Mouse (Mus musculus): ENCODE measurements around the gene Ash1l. TPM values are rescaled to one million over a fixed set of nuclear protein-coding genes. Genes with fewer than 3 reads are reported as not detected.

Ash1l gene
- polyA plus RNA-seq, 1 experiment from 2014 or later = 11.9 TPM

GRCm38 (mm10) chr3:89087338-89088110, 137.1 kb downstream of the Ash1l start:
- no peak overlapping the region for H3K9ac ChIP-seq (replicated peaks; ENCODE audit: low read depth)
- ATAC-seq = peak; percentile 14; the same call in 1 of the 2 replicates
- H3K4me3 ChIP-seq (ENCODE audit: low read depth, low read length) = no peak overlapping the region
- H3K4me1 ChIP-seq (ENCODE audit: insufficient read depth, low read depth, low read length) = peaks cover 10% of the 10 kb centered on the region; the same call in 1 of the 2 replicates
- WGBS = 18% methylated on average over 21 of the region's 21 CpGs
- peak overlapping the region; percentile 54 for H3K27ac ChIP-seq (ENCODE audit: low read length)
- DNase-seq (ENCODE audit: low spot score) = peak; percentile 90
- TF ChIP-seq EP300 (IDR thresholded peaks at IDR 0.05) (no peak), CTCF (IDR thresholded peaks at IDR 0.05) (peak; percentile 80)
- H3K9me3 ChIP-seq (ENCODE audit: low read length) = no peaks in the 10 kb centered on the region
- no peaks in the 10 kb centered on the region for H3K36me3 ChIP-seq (ENCODE audit: insufficient read depth, low read length)
- peaks cover 14% of the 10 kb centered on the region for H3K27me3 ChIP-seq (replicated peaks; ENCODE audit: insufficient read depth, low read length)
- H3K4me2 ChIP-seq (replicated peaks; ENCODE audit: low read depth, low read length) = peak overlapping the region; percentile 44

DNA sequence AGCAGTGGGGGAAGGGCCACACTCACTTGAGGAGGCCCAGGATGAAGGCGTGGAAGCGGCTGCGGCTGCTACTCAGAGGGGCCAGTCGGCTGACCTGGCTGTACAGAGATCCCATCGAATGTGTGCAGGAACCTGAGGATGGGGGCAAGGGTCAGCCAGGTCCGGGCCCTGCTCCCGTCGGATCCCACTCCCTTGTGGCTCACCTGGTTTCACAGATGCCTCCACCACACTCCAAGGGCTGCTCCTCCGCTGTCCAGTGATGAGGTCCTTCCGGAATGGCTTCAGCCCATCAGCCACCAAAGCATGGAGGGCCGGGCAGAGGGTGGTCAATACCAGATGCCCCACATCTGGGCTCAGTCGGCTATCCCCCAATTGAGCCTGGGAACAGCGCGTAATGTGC, 138.6 kb downstream of the Ash1l start:
- peak overlapping the region; percentile 65 for H3K4me3 ChIP-seq (ENCODE audit: low read depth, low read length)
- 41% methylated on average over 14 of the region's 14 CpGs for WGBS
- ATAC-seq (no peak), DNase-seq (ENCODE audit: low spot score) (no peak)
- peaks cover 10% of the 10 kb centered on the region; the same call in 1 of the 2 replicates for H3K4me1 ChIP-seq (ENCODE audit: insufficient read depth, low read depth, low read length)
- no peak overlapping the region for H3K27ac ChIP-seq (ENCODE audit: low read length)
- peak overlapping the region; percentile 100 for H3K4me2 ChIP-seq (replicated peaks; ENCODE audit: low read depth, low read length)
- H3K9me3 ChIP-seq (ENCODE audit: low read length) = no peaks in the 10 kb centered on the region
- H3K9ac ChIP-seq (replicated peaks; ENCODE audit: low read depth) = no peak overlapping the region
- TF ChIP-seq CTCF (IDR thresholded peaks at IDR 0.05) (no peak), EP300 (IDR thresholded peaks at IDR 0.05) (no peak)
- H3K27me3 ChIP-seq (replicated peaks; ENCODE audit: insufficient read depth, low read length) = peaks cover 14% of the 10 kb centered on the region
- no peaks in the 10 kb centered on the region for H3K36me3 ChIP-seq (ENCODE audit: insufficient read depth, low read length)

DNA sequence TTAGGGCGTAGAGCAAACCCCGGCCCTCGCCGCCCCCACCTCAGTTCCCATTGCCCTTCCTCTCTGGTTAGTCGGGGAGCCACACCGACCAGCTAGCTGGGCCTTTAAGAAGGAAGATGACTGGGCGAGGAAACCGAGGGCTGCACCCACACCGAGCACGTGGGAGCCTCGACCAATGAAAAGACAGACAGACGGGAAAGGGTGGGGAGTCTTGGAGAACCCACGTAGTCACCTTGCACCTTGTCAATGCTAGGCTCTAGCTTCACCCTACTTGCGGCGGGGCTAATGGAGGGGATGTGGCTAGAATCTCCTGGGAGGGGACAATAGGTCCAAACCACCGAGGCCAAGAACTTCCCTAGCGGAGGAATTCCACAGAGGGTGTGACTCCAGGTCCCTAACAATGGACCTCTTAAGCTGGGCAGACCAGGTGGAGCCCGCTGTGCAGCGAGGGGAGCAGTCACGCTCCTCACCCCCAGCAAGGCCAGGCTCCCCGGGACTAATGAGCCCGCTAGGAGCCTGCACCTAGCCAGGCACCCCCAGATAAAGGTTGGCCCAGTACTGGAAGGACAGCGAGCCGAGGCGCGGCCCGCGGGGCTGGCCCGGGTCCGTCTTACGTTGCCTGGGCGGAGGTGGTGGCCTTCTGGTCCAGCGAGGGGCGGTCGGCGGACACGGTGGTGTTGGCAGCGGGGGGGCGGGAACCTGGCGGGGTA, 139.6 kb downstream of the Ash1l start:
- H3K4me3 ChIP-seq (ENCODE audit: low read depth, low read length) = peak overlapping the region; percentile 65
- peak overlapping the region; percentile 79 for H3K27ac ChIP-seq (ENCODE audit: low read length)
- H3K4me1 ChIP-seq (ENCODE audit: insufficient read depth, low read depth, low read length) = peaks cover 10% of the 10 kb centered on the region; the same call in 1 of the 2 replicates
- WGBS = under 1% methylated on average over 33 of the region's 40 CpGs
- no peak for TF ChIP-seq EP300 (IDR thresholded peaks at IDR 0.05)
- H3K9me3 ChIP-seq (ENCODE audit: low read length) = no peaks in the 10 kb centered on the region
- H3K27me3 ChIP-seq (replicated peaks; ENCODE audit: insufficient read depth, low read length) = peaks cover 14% of the 10 kb centered on the region
- H3K9ac ChIP-seq (replicated peaks; ENCODE audit: low read depth) = peak overlapping the region; percentile 43
- H3K36me3 ChIP-seq (ENCODE audit: insufficient read depth, low read length) = no peaks in the 10 kb centered on the region
- peak; percentile 84 for ATAC-seq
- DNase-seq (ENCODE audit: low spot score) = peak; percentile 96
- H3K4me2 ChIP-seq (replicated peaks; ENCODE audit: low read depth, low read length) = peak overlapping the region; percentile 100

GRCm38 (mm10) chr3:89090694-89091655, 140.6 kb downstream of the Ash1l start:
- peaks cover 10% of the 10 kb centered on the region; the same call in 1 of the 2 replicates for H3K4me1 ChIP-seq (ENCODE audit: insufficient read depth, low read depth, low read length)
- peak overlapping the region; percentile 79; the same call in 1 of the 2 replicates for H3K27ac ChIP-seq (ENCODE audit: low read length)
- WGBS = 2% methylated on average over 64 of the region's 74 CpGs
- ATAC-seq = peak; percentile 63
- DNase-seq (ENCODE audit: low spot score) = peak; percentile 86
- peak overlapping the region; percentile 100 for H3K4me2 ChIP-seq (replicated peaks; ENCODE audit: low read depth, low read length)
- no peaks in the 10 kb centered on the region for H3K9me3 ChIP-seq (ENCODE audit: low read length)
- H3K4me3 ChIP-seq (ENCODE audit: low read depth, low read length) = peak overlapping the region; percentile 65
- H3K27me3 ChIP-seq (replicated peaks; ENCODE audit: insufficient read depth, low read length) = peaks cover 14% of the 10 kb centered on the region
- 0 out of 2 replicates have a peak, but pooled peaks cover 3% of the 10 kb centered on the region for H3K36me3 ChIP-seq (ENCODE audit: insufficient read depth, low read length)
- TF ChIP-seq EP300 (IDR thresholded peaks at IDR 0.05) (no peak), CTCF (IDR thresholded peaks at IDR 0.05) (peak; percentile 84)
- H3K9ac ChIP-seq (replicated peaks; ENCODE audit: low read depth) = peak overlapping the region; percentile 43

DNA sequence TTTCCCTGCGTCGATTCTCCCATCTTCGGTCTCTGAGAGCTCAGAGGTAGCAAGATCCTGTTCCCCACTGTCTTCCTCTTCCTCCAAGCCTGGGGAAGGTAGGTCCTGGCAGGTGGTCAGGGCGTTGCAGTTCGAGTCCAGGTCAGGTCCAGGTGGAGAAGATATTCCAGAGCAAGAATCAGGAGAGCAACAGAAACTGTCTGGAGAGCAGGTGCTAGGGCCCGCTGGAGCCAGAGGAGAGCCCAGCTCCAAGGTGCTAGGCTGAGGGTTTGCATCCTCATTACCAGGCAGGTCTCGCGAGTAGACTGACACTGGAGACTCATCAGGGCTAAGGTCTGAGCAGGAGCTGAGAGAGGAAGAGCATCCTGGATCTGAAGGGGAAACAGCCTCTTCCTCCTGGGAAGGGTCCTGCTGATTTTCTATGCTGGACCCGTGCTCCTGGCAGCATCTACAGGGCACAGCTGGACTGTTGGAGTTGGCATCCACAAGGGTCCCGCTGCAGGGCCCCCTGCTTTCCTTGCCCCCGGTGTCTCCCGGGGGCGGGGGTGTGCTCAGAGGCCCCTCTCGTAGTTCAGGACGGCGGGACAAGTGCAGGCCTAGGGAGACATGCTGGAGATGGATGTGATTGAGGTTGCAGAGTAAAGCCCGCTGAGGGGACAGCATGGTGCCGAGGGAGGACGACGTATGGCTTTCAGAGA, 141.5 kb downstream of the Ash1l start:
- Histone ChIP-seq H3K9ac (replicated peaks; ENCODE audit: low read depth) (no peak overlapping the region), H3K4me1 (ENCODE audit: insufficient read depth, low read depth, low read length) (peaks cover 10% of the 10 kb centered on the region; the same call in 1 of the 2 replicates), H3K27ac (ENCODE audit: low read length) (no peak overlapping the region), H3K4me3 (ENCODE audit: low read depth, low read length) (peak overlapping the region; percentile 65; the same call in 1 of the 2 replicates), H3K9me3 (ENCODE audit: low read length) (no peaks in the 10 kb centered on the region), H3K4me2 (replicated peaks; ENCODE audit: low read depth, low read length) (no peak overlapping the region; the same call in 1 of the 2 replicates), H3K36me3 (ENCODE audit: insufficient read depth, low read length) (0 out of 2 replicates have a peak, but pooled peaks cover 5% of the 10 kb centered on the region), H3K27me3 (replicated peaks; ENCODE audit: insufficient read depth, low read length) (peaks cover 14% of the 10 kb centered on the region)
- ATAC-seq (no peak), DNase-seq (ENCODE audit: low spot score) (no peak)
- TF ChIP-seq CTCF (IDR thresholded peaks at IDR 0.05) (no peak), EP300 (IDR thresholded peaks at IDR 0.05) (no peak)
- 12% methylated on average over 20 of the region's 20 CpGs for WGBS

All from lung, postnatal 0 days (tissue).